Mouse (Mus musculus): ENCODE data around the gene Pvalb. TPM values are rescaled to one million over a fixed set of nuclear protein-coding genes. Genes with fewer than 3 reads are reported as not detected.

The Pvalb gene
- not detected for total RNA-seq (2023)

DNA sequence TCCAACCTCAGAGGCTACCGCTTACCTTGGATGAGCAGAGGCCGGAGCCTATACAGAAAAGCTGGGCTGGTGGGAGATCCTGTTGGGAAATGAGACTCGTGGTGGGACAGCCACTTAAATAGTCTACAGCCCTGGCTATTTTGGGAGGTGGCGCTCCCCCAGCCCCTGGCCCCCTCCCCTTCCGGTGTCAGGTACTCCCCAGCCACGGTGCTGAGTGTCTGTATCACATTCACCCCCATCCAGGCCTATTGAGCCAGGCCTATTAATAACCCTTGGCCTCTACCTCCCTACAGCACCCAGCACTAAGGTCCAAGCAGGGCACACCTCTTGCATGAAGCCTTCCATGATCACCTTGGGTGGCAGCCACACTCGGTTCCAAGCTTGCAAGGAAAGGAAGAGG is at the start of gene Pvalb:
Pvalb (minus strand) TSS at position 89 of the 400 bp plus-strand sequence.

DNA sequence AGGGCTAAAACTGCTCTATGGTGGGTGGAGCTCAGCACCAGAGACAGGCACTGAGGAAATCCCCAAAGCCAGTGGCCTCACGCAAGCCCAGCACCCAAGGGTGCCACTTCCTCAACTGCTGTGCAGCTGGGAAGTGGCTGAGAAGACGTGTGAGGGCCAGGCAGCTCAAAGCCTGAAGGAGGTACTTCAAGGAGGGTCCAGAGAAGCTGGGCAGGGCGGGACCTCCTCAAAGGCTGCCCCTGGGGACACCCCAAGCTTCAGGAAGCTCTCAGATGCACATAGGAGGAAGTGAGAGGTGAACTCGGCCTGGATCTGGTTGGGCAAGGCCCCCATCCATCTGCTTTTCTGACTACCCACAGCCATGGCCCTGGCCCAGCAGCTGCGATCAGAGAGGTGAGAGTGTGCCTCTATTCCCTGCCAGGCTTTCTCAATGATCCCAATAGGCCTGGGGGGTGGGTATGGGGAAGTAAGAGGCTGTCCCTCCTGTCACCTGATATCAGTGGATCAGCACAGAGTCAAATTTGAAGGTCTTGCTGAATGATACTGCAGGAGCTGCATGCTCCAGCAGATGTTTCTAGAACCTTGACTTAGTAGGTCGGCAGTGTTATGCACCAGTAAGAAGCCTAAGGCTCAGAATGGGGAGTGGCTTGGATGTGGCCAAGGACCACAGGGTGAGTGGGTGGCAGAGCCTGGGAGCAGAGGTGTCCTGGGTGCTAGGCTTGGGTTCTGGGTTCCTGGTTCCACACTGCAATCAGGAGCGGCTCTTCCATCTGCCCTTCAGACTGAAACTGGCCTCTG is 38.7 kb upstream of the Pvalb start, which contains the start of gene Ncf4:
Ncf4 (plus strand) TSS at position 107 of the 798 bp plus-strand sequence.

DNA sequence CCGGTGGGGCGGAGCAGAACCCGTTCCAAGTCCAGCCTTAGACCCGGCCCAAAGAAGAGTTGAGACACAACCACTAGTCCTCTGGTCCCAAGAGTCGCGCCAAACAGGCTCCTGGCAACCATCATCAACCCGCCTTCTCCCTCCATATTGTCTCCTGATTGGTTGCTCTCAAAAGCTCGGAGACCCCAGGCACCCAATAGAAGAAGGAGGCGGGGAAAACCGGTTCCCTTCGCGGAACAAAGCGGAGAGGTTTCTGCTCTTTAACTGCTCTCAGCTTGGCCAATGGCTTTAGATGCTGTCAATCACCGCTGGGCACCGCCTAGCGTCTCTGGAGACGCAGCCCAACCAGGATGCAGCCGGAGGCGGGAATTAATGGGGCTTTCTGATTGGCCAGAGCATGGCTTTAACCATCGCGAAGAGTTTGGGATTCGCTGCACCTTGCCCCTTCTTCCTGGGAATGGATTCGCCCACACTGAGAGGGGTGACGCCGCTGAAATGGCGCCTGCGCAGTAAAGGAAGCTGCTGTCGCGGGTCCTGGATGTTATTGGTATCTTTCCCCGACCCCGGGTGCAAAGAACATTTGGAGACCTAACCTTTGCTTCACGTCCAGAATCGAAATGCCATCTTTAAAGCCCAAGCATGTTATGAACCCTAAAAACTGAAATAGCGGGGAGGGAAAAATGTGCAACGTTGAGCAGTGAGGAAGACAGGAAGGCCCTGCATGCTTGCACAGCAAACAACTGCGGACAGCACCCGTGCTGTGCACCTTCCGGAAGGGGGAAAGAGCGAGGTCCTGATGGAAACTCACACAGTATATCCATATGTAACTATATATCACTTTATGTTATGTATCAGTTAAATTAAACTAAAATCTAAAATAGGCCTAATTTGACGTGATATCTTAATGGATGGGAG is 32.0 kb downstream of the Pvalb start, which contains the start of gene Ift27:
Ift27 (minus strand) TSS at position 136 of the 915 bp plus-strand sequence.

Other genes with a start within 250 kb of the Pvalb start
- 10 to 100 TPM; 12.9 to 14.6 TPM for gene Foxred2, start 249.7 kb downstream of the Pvalb start, total RNA-seq (2023)
- 100 to 1,000 TPM; 118 to 123 TPM for gene Eif3d, start 235.6 kb downstream of the Pvalb start, total RNA-seq (2023)
- gene Cacng2, start 86.4 kb downstream of the Pvalb start, total RNA-seq (2023), result not detected
- gene Ift27, start 32.3 kb downstream of the Pvalb start, total RNA-seq (2023), result 1 to 10 TPM; 6.9 to 9.9 TPM
- gene Ncf4, start 38.4 kb upstream of the Pvalb start, total RNA-seq (2023), result 100 to 1,000 TPM; 357 to 397 TPM
- 10 to 100 TPM; 43.7 to 48.7 TPM for gene Csf2rb2, start 99.3 kb upstream of the Pvalb start, total RNA-seq (2023)
- 100 to 1,000 TPM; 266 to 291 TPM for gene Csf2rb, start 119.4 kb upstream of the Pvalb start, total RNA-seq (2023)
- not detected for gene Tex33, start 189.5 kb upstream of the Pvalb start, total RNA-seq (2023)
- under 1 TPM in 1 of 2 experiments, not detected in 1; 0.64 TPM for gene Tst, start 199.5 kb upstream of the Pvalb start, total RNA-seq (2023)
- 10 to 100 TPM; 12.9 to 14.7 TPM for gene Mpst, start 200.0 kb upstream of the Pvalb start, total RNA-seq (2023)
- 10 to 100 TPM; 29.3 to 29.5 TPM for gene Kctd17, start 222.2 kb upstream of the Pvalb start, total RNA-seq (2023)